Mouse (Mus musculus) midbrain, embryonic 12.5 days (tissue): ENCODE measurements around the gene Adgrf4. TPM values are rescaled to one million over a fixed set of nuclear protein-coding genes. Genes with fewer than 3 reads are reported as not detected.

Experiments used
- ATAC-seq: fragments of 200-750 bp; cut with Nextera tagmentation; 2 replicates; pipeline ENCODE4 v1.8.0; 2017; ENCODE audit warnings: low read depth, moderate TSS enrichment, moderate library complexity; ENCODE audit not compliant: low FRiP score
- H3K27ac ChIP-seq: fragments of 300-500 bp; sonication (generic); replicated peaks from 2 replicates; pipeline ENCODE4 v1.5.1; 2016; ENCODE audit warnings: mild to moderate bottlenecking
- H3K27me3 ChIP-seq: fragments of 300-500 bp; sonication (generic); 2 replicates; pipeline ENCODE4 v1.6.1; 2016; ENCODE audit warnings: mild to moderate bottlenecking
- H3K36me3 ChIP-seq: fragments of 300-500 bp; sonication (generic); 2 replicates; pipeline ENCODE4 v1.6.1; 2016
- H3K4me1 ChIP-seq: fragments of 300-500 bp; sonication (generic); 2 replicates; pipeline ENCODE4 v1.6.1; 2016
- H3K4me2 ChIP-seq: fragments of 300-500 bp; sonication (generic); replicated peaks from 2 replicates; pipeline ENCODE4 v1.6.1; 2016; ENCODE audit warnings: mild to moderate bottlenecking, moderate library complexity
- H3K4me3 ChIP-seq: fragments of 300-500 bp; sonication (generic); 2 replicates; pipeline ENCODE4 v1.5.1; 2016; ENCODE audit warnings: mild to moderate bottlenecking
- H3K9ac ChIP-seq: fragments of 300-500 bp; sonication (generic); replicated peaks from 2 replicates; pipeline ENCODE4 v1.6.1; 2016; ENCODE audit warnings: mild to moderate bottlenecking, moderate library complexity
- H3K9me3 ChIP-seq: fragments of 300-500 bp; sonication (generic); 2 replicates; pipeline ENCODE4 v1.6.1; 2016; ENCODE audit warnings: mild to moderate bottlenecking
- WGBS: fragments of 180-500 bp; shearing (Covaris S2); methylation state at CpG from one replicate; pipeline ENCODE4 v1.1.7; 2016; 5-methylcytosine and 5-hydroxymethylcytosine counted together
- polyA plus RNA-seq: library from polyadenylated mRNA; unstranded; fragments of >200 nt; fragmentation: Nextera tagmentation; extraction: Ambion mirVana; gene quantifications from 2 replicates; pipeline ENCODE4 v1.2.1, GENCODE M21; 2016

Gene Adgrf4
- polyA plus RNA-seq, 1 experiment from 2014 or later, result 0.08 TPM

DNA sequence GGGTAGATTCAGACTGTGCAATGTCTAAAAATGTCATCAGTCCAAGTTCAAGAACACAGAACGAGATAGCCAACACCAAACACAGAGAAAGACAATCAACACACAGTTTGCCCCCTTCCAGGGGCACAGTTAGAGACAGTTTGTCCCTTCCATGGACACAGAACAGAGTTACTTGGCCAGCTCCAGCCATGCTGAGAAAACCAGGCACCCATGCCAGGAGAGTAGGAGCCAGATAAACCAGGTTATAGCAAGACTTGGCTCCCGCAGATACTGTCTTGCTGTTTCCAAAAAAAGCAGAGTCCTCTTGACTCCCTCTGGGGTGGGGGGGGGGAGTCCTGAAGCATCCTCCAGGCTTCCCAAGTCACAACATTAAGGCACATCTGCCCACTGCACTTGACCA, 61.9 kb downstream of the Adgrf4 start:
- Histone ChIP-seq H3K4me3 (no peak overlapping the region), H3K36me3 (no peaks in the 10 kb centered on the region), H3K9me3 (no peaks in the 10 kb centered on the region), H3K4me1 (no peaks in the 10 kb centered on the region), H3K4me2 (no peak overlapping the region), H3K9ac (no peak overlapping the region), H3K27me3 (no peaks in the 10 kb centered on the region), H3K27ac (no peak overlapping the region)
- no peak for ATAC-seq
- 90% methylated on average over 2 of the region's 2 CpGs for WGBS

- peaks cover 2% of the 10 kb centered on the region; the same call in 1 of the 2 replicates for H3K4me1 ChIP-seq
- H3K4me2 ChIP-seq, result no peak overlapping the region
- H3K9me3 ChIP-seq, result no peaks in the 10 kb centered on the region
- H3K36me3 ChIP-seq, result no peaks in the 10 kb centered on the region
- ATAC-seq, result peak; percentile 40; the same call in 1 of the 2 replicates
- WGBS, result 34% methylated on average over 6 of the region's 6 CpGs
- no peaks in the 10 kb centered on the region for H3K27me3 ChIP-seq
- no peak overlapping the region for H3K4me3 ChIP-seq
- H3K27ac ChIP-seq, result no peak overlapping the region
- H3K9ac ChIP-seq, result no peak overlapping the region
Measured at GRCm38 (mm10) chr17:42613043-42613737, 78.9 kb downstream of the Adgrf4 start.

GRCm38 (mm10) chr17:42611295-42611694, 80.8 kb downstream of the Adgrf4 start, which contains the start of gene Opn5:
Gene Opn5 (minus strand): TSS chr17:42611395.
- no peak within 1 kb of the TSS for H3K4me2 ChIP-seq
- H3K4me1 ChIP-seq, result peaks cover 4% of the 10 kb centered on the region; the same call in 1 of the 2 replicates
- H3K36me3 ChIP-seq, result no peaks in the 10 kb centered on the region
- no peak within 1 kb of the TSS for H3K9ac ChIP-seq
- no peak within 1 kb of the TSS for H3K27ac ChIP-seq
- ATAC-seq, result no peak
- no peak within 1 kb of the TSS for H3K4me3 ChIP-seq
- WGBS, result 82% methylated on average over 8 of the region's 8 CpGs
- H3K27me3 ChIP-seq, result no peaks in the 10 kb centered on the region
- H3K9me3 ChIP-seq, result no peaks in the 10 kb centered on the region

DNA sequence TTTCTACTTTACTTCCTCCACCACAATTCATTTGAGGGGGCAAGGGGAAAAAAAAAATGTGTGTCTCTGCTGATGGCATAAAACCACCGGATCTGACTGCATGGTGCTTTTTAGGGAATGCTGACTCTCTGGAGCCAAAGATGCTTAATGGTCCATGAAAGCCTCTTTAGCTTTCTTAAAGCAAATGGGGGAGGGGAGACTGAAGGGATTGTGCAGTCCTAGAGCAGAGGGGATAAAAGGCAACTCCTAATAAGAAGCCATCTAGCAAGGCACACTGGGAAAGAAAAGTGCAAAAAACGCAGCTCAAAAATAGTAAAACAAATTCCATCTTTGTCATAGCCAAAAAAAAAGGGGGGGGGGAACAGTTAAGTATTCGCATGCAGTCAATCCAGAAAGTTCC, 83.8 kb downstream of the Adgrf4 start:
- Histone ChIP-seq H3K36me3 (no peaks in the 10 kb centered on the region), H3K27me3 (no peaks in the 10 kb centered on the region), H3K9me3 (no peaks in the 10 kb centered on the region), H3K9ac (no peak overlapping the region), H3K27ac (no peak overlapping the region), H3K4me3 (no peak overlapping the region), H3K4me2 (no peak overlapping the region), H3K4me1 (peaks cover 4% of the 10 kb centered on the region; the same call in 1 of the 2 replicates)
- ATAC-seq, result no peak
- WGBS, result 26% methylated on average over 3 of the region's 3 CpGs

Other genes starting within 250 kb of the Adgrf4 start
- gene Opn5, start 80.9 kb downstream of the Adgrf4 start, polyA plus RNA-seq, result 0.18 TPM in 1 of 2 replicates, not detected in the other
- 0.09 TPM in 1 of 2 replicates, not detected in the other for gene Adgrf2, start 49.9 kb upstream of the Adgrf4 start, polyA plus RNA-seq
- gene Cd2ap, start 184.4 kb upstream of the Adgrf4 start, polyA plus RNA-seq, result 13.2 and 14.6 TPM in 2 replicates